Mouse (Mus musculus): ENCODE measurements around the gene S100a6.
A peak's percentile ranks its signal among the peaks of the same experiment; 100 is the strongest.

The S100a6 gene

GRCm38 (mm10) chr3:90626266-90627021, 13.8 kb downstream of the S100a6 start:
- DNase-seq (ENCODE audit: low read depth in 2 of 2, low spot score in 2 of 2) = no peak

GRCm38 (mm10) chr3:90627366-90627765, 14.7 kb downstream of the S100a6 start:
- DNase-seq (ENCODE audit: low read depth in 2 of 2, low spot score in 2 of 2) = no peak

- no peak for DNase-seq (ENCODE audit: low read depth in 2 of 2, low spot score in 2 of 2)
These were observed 15.1 kb downstream of the S100a6 start for GRCm38 (mm10) chr3:90627807-90628206.

- no peak for DNase-seq (ENCODE audit: low read depth in 2 of 2, low spot score in 2 of 2)
These were observed 16.6 kb downstream of the S100a6 start for GRCm38 (mm10) chr3:90629298-90629697.

GRCm38 (mm10) chr3:90631984-90632383, 19.3 kb downstream of the S100a6 start:
- DNase-seq (ENCODE audit: low read depth in 2 of 2, low spot score in 2 of 2) = no peak

GRCm38 (mm10) chr3:90638511-90639275, 26.0 kb downstream of the S100a6 start:
- DNase-seq (ENCODE audit: low read depth in 2 of 2, low spot score in 2 of 2) = no peak

GRCm38 (mm10) chr3:90639511-90640154, 27.0 kb downstream of the S100a6 start:
- peak; percentile 38 to 48 for DNase-seq (ENCODE audit: low read depth in 2 of 2, low spot score in 2 of 2)

- DNase-seq (ENCODE audit: low read depth in 2 of 2, low spot score in 2 of 2) = no peak
These were observed 28.3 kb downstream of the S100a6 start for GRCm38 (mm10) chr3:90640981-90641380.

GRCm38 (mm10) chr3:90644220-90644619, 31.5 kb downstream of the S100a6 start:
- DNase-seq (ENCODE audit: low read depth in 2 of 2, low spot score in 2 of 2) = peak; percentile 20 to 37

- DNase-seq (ENCODE audit: low read depth in 2 of 2, low spot score in 2 of 2) = no peak
These were observed 34.6 kb downstream of the S100a6 start for GRCm38 (mm10) chr3:90647291-90647690.

GRCm38 (mm10) chr3:90648981-90649380, 36.3 kb downstream of the S100a6 start:
- no peak for DNase-seq (ENCODE audit: low read depth in 2 of 2, low spot score in 2 of 2)

- DNase-seq (ENCODE audit: low read depth in 2 of 2, low spot score in 2 of 2) = no peak
These were observed 37.1 kb downstream of the S100a6 start for GRCm38 (mm10) chr3:90649832-90650231.

GRCm38 (mm10) chr3:90652878-90653508, 40.3 kb downstream of the S100a6 start:
- peak; percentile 26 to 29 for DNase-seq (ENCODE audit: low read depth in 2 of 2, low spot score in 2 of 2)

- no peak for DNase-seq (ENCODE audit: low read depth in 2 of 2, low spot score in 2 of 2)
These were observed 41.0 kb downstream of the S100a6 start, which contains the start of gene S100a7a for GRCm38 (mm10) chr3:90653717-90654116. Gene S100a7a, plus strand, starts transcription at chr3:90654017.

GRCm38 (mm10) chr3:90657405-90657804, 44.7 kb downstream of the S100a6 start:
- DNase-seq (ENCODE audit: low read depth in 2 of 2, low spot score in 2 of 2) = no peak

- no peak for DNase-seq (ENCODE audit: low read depth in 2 of 2, low spot score in 2 of 2)
These were observed 46.8 kb downstream of the S100a6 start for GRCm38 (mm10) chr3:90659364-90660044.

- no peak for DNase-seq (ENCODE audit: low read depth in 2 of 2, low spot score in 2 of 2)
These were observed 51.5 kb downstream of the S100a6 start for GRCm38 (mm10) chr3:90664219-90664618.

- no peak for DNase-seq (ENCODE audit: low read depth in 2 of 2, low spot score in 2 of 2)
These were observed 56.2 kb downstream of the S100a6 start, which contains the start of gene S100a8 for GRCm38 (mm10) chr3:90668846-90669245. Gene S100a8, plus strand, starts transcription at chr3:90668978.
